Mouse (Mus musculus) inflammation-experienced regulatory T-cells, adult 6 months (primary cell): ENCODE data around the gene B430218F22Rik. TPM values are rescaled to one million over a fixed set of nuclear protein-coding genes. Genes with fewer than 3 reads are reported as not detected.

Source experiments
- ATAC-seq: one replicate; pipeline ENCODE4 v1.8.0; 2017
- polyA plus RNA-seq, 3 experiments: library from polyadenylated mRNA; unstranded; fragments of 100-300 nt; shearing (Covaris generic); gene quantifications; one replicate each; pipeline ENCODE4 v1.2.1; 2017

B430218F22Rik gene
- polyA plus RNA-seq, result under 1 TPM in 2 of 3 experiments, not detected in 1; 0.29 to 0.40 TPM

GRCm38 (mm10) chr13:118386511-118387447 is at the start of gene B430218F22Rik, which contains the start of gene Mrps30:
Gene B430218F22Rik (plus strand): TSS chr13:118386630.
Gene Mrps30 (minus strand): TSS chr13:118387252.
- peak; percentile 95 for ATAC-seq

DNA sequence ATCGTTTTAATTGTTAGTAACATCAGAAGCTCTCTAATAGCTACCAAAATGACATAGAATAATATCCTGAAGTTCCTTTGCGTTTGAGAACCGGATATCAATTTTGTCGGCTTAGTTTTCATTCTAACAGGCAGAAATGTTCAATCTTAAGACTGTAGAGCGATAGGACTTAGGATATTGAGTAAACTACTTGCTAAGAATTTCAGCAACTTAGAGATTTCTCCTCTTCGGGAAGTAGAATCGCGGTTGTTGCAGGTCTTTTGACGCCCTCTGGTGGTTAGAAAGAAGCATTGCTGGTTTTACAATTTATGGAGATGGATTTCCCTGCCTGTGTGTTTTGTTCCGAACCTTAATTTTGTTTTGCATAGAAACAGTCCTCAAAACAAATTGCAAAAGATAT is 36.2 kb upstream of the B430218F22Rik start:
- peak; percentile 41 for ATAC-seq

GRCm38 (mm10) chr13:118350870-118351269 is 35.6 kb upstream of the B430218F22Rik start:
- no peak for ATAC-seq

GRCm38 (mm10) chr13:118363342-118363741 is 23.1 kb upstream of the B430218F22Rik start:
- no peak for ATAC-seq

DNA sequence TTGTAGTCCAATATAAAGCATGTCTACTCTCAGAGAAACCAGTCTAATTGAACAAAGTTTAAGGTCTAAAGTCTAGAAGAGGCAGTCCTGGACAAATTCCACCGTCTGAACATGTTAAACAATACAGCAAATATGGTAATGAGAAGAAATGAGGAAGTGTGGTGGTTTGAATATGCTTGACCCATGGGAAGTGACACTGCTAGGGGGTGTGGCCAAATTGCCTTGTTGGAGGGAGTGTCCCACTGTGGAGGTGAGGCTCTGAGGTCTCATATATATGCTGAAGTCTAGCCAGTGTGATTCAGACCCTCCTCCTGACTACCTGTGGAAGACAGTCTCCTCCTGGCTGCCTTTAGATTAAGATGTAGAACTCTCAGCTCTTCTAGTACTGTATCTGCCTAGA is 20.7 kb upstream of the B430218F22Rik start:
- no peak for ATAC-seq

GRCm38 (mm10) chr13:118372871-118373270 is 13.6 kb upstream of the B430218F22Rik start:
- ATAC-seq, result no peak

GRCm38 (mm10) chr13:118379155-118379554 is 7.3 kb upstream of the B430218F22Rik start:
- ATAC-seq, result peak; percentile 87

DNA sequence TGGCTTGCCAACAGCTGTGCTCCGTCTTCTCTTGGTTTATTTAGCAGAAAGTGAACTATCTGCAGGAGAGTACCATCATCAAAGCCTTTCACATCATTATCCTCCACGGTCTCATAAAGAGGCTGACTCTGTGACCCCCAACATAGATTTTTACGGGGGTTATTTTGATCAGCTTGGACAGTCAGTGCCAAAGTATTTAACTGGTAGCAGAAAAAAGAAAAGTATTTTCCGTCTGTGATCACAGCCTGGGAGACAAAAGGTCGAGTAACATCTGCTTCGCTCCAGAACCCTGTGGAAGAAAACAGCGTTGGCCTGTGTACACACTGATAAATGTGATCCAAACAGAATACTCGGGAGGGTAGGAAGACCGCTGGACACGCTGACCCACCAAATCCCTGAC is 6.0 kb upstream of the B430218F22Rik start:
- ATAC-seq, result no peak

GRCm38 (mm10) chr13:118387448-118387801 is 995 bp downstream of the B430218F22Rik start:
- ATAC-seq, result peak; percentile 18

DNA sequence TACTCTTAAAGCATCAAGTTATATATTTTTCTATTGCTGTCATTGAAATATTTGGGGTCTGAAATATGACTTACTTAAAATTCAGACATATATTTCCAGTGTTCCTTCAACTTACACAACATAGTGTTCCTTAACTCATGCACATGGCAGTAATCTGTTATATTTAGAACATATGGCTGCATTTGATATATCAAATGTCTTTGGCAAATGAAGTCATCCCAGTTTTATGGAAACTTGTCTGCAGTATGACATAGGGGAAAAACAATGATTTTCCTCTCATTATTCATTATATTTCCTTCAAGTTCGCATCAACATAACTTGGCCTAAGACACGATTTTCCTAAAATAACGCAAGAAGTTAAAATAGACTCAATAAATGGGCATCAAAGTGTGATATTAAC is 9.4 kb downstream of the B430218F22Rik start:
- no peak for ATAC-seq

GRCm38 (mm10) chr13:118400340-118400739 is 13.9 kb downstream of the B430218F22Rik start:
- no peak for ATAC-seq

GRCm38 (mm10) chr13:118403544-118403943 is 17.1 kb downstream of the B430218F22Rik start:
- ATAC-seq, result no peak

DNA sequence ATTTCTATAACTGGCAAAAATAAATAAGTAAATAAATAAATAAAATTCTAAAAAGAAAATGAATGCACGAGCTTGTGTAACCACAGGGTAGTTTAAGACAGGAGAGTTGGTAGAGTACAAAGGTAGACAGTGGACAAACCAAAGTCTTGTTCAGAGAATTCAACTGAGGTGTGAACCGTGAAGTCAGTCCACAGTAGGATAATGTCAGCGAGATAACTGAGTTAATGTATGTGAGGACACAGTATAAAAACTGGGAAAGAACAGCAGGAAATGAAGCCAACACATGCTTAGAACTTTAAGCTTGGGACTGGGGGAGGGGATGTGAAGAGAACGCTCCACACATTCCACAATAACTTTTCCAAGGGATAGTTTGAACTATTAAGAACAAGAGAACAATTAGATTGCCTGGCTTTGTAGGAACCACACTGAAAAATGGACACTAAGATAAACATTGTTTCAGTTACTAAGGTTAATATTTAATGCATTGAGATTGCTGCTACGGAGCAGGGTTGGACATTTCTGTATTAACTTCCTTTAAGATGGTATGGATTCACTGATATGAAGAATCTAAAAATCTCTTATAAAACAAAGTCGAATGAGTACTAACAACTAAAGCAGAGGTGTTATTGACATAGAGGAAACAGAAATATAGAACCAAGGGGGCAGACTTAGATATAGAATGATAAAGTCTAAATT is 25.0 kb downstream of the B430218F22Rik start:
- ATAC-seq, result no peak

DNA sequence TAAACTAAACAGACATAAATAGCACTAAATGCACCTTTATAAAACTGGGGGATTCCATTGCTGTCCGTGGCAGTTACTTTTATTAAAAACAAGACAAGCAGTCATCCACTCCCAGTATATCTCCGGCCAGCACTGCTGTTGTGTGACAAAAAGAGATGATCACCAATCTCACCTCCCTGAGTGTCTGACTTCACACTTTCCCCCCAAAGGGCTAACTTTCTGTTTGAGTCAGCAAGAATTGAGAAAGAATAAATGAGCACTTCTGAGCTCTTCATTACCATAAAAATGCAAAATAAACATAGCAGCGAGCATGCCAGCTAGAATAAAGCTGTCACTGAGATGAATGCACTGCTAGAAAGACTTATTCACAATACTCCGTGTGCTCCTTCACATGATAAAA is 31.7 kb downstream of the B430218F22Rik start:
- ATAC-seq, result no peak

GRCm38 (mm10) chr13:118420408-118420807 is 34.0 kb downstream of the B430218F22Rik start:
- ATAC-seq, result no peak

GRCm38 (mm10) chr13:118420847-118421246 is 34.4 kb downstream of the B430218F22Rik start:
- no peak for ATAC-seq

Other genes starting within 250 kb of the B430218F22Rik start
- gene Mrps30, start 622 bp downstream of the B430218F22Rik start, polyA plus RNA-seq, result 1 to 10 TPM; 1.9 to 3.1 (median 2.4) TPM